Mouse (Mus musculus) forebrain, embryonic 11.5 days (tissue): ENCODE results near the gene Gtf2ird2. TPM values are rescaled to one million over a fixed set of nuclear protein-coding genes. Genes with fewer than 3 reads are reported as not detected.

Experiments
- ATAC-seq: fragments of 200-750 bp; cut with Nextera tagmentation; replicated peaks from 2 replicates; pipeline ENCODE4 v1.8.0; 2017; ENCODE audit warnings: moderate TSS enrichment; ENCODE audit not compliant: low FRiP score
- DNase-seq: peaks from one replicate; pipeline ENCODE4 v3.0.0-alpha.2; 2017; ENCODE audit warnings: low spot score
- H3K27ac ChIP-seq: fragments of 300-500 bp; sonication (generic); 2 replicates; pipeline ENCODE4 v1.5.1; 2014; ENCODE audit warnings: low read depth, low read length
- H3K27me3 ChIP-seq: fragments of 300-500 bp; sonication (generic); 2 replicates; pipeline ENCODE4 v1.6.1; 2014; ENCODE audit warnings: mild to moderate bottlenecking, low read length, mixed read lengths; ENCODE audit not compliant: control insufficient read depth, insufficient read depth
- H3K36me3 ChIP-seq: fragments of 300-500 bp; sonication (generic); 2 replicates; pipeline ENCODE4 v1.6.1; 2014; ENCODE audit warnings: mild to moderate bottlenecking, low read length, moderate library complexity, mixed read lengths; ENCODE audit not compliant: control insufficient read depth, insufficient read depth
- H3K4me1 ChIP-seq: fragments of 300-500 bp; sonication (generic); replicated peaks from 2 replicates; pipeline ENCODE4 v1.6.1; 2014; ENCODE audit warnings: low read length, mixed read lengths; ENCODE audit not compliant: control insufficient read depth, insufficient read depth
- H3K4me2 ChIP-seq: fragments of 300-500 bp; sonication (generic); 2 replicates; pipeline ENCODE4 v1.6.1; 2014; ENCODE audit warnings: low read depth, mild to moderate bottlenecking, low read length, moderate library complexity, mixed read lengths; ENCODE audit not compliant: severe bottlenecking
- H3K4me3 ChIP-seq: fragments of 300-500 bp; sonication (generic); 2 replicates; pipeline ENCODE4 v1.5.1; 2014; ENCODE audit warnings: low read depth, low read length
- H3K9ac ChIP-seq: fragments of 300-500 bp; sonication (generic); 2 replicates; pipeline ENCODE4 v1.6.1; 2014; ENCODE audit warnings: low read length
- H3K9me3 ChIP-seq: fragments of 300-500 bp; sonication (generic); 2 replicates; pipeline ENCODE4 v1.6.1; 2016; ENCODE audit warnings: low read length, mixed read lengths; ENCODE audit not compliant: control insufficient read depth
- WGBS: fragments of 180-500 bp; shearing (Covaris S2); extraction: QIAGEN DNeasy Blood & Tissue Kit; methylation state at CpG from one replicate; pipeline ENCODE4 v1.1.7; 2014; 5-methylcytosine and 5-hydroxymethylcytosine counted together
- polyA plus RNA-seq: library from polyadenylated mRNA; unstranded; fragments of >200 nt; fragmentation: Nextera tagmentation; extraction: Ambion mirVana; gene quantifications from 2 replicates; pipeline ENCODE4 v1.2.1, GENCODE M21; 2014

Gene Gtf2ird2
- polyA plus RNA-seq, 1 experiment from 2014 or later = 9.8 TPM

- peak; percentile 64 for DNase-seq
- no peak overlapping the region for H3K27ac ChIP-seq
- peak overlapping the region; percentile 60 for H3K9ac ChIP-seq
- no peaks in the 10 kb centered on the region for H3K9me3 ChIP-seq
- no peaks in the 10 kb centered on the region; the same call in 1 of the 2 replicates for H3K36me3 ChIP-seq
- no peak for ATAC-seq
- H3K4me2 ChIP-seq = peak overlapping the region; percentile 77
- peaks cover 8% of the 10 kb centered on the region for H3K27me3 ChIP-seq
- WGBS = 2% methylated on average over 36 of the region's 36 CpGs
- H3K4me1 ChIP-seq = peaks cover 8% of the 10 kb centered on the region; the same call in 1 of the 2 replicates
- peak overlapping the region; percentile 30 for H3K4me3 ChIP-seq
These were observed 37.9 kb downstream of the Gtf2ird2 start for GRCm38 (mm10) chr5:134221708-134222150.

DNA sequence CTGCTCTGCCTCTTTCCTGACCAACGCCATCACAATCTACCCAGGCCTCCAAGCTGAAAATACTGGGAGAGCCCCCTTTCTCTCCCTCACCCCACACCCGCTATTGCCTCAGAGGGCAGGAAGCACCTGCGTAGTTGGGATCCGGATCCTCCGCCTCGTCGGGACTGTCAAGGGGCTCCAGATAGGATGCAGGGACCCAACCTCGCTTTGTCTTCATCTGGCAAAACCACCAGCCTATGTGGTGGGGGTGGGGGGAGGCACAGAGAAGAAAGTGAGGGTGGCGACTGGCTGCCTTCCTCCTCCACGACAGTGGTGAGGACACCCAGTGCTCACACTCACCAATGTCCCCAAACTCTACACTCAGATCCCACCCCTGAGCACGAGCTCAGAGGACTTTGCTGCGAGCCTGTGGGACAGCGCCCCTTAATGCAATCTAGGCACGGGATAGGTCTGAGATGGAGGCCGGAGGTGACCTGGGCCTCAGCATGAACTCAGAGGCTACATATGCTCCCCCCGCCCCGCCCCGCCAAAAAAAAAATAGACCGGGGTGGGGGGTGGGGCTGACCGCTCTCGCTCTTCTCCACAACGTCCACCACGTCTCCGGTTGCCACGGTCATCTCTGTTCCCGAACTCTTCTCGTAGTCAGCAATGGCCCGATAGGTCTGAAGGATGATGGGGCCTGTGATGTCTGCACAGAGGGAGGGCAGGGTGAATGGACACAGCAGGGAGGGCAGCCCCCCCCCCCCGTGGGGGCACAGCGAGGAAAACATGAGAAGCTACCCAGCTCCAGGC is 41.5 kb downstream of the Gtf2ird2 start:
- Histone ChIP-seq H3K27me3 (peaks cover 8% of the 10 kb centered on the region), H3K9me3 (no peaks in the 10 kb centered on the region), H3K4me3 (no peak overlapping the region), H3K4me1 (peaks cover 8% of the 10 kb centered on the region; the same call in 1 of the 2 replicates), H3K36me3 (no peaks in the 10 kb centered on the region), H3K4me2 (no peak overlapping the region), H3K27ac (no peak overlapping the region), H3K9ac (no peak overlapping the region)
- WGBS = 83% methylated on average over 30 of the region's 30 CpGs
- ATAC-seq (no peak), DNase-seq (no peak)

DNA sequence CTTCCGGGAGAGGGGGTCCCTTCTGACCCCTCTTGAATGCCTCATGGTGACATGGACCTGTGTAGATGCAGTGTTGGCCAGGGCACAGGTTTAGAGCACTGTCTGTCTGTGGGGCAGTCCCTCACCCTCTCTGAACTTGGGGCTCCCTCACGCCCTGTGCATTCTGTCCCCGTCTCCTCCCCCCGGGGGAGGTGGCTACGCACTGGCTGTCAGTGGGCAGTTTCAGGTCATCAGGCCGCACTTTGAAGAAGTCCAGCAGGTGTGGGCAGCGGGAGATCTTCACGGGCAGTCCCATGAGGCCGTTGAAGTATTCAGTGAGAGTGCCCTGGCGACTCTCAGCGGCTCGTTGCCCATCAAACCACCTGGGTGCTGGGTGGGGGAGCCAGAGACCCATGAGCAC is 43.1 kb downstream of the Gtf2ird2 start:
- Histone ChIP-seq H3K36me3 (no peaks in the 10 kb centered on the region), H3K9ac (no peak overlapping the region), H3K27me3 (peaks cover 6% of the 10 kb centered on the region), H3K4me1 (peaks cover 3% of the 10 kb centered on the region; the same call in 1 of the 2 replicates), H3K9me3 (no peaks in the 10 kb centered on the region), H3K4me2 (no peak overlapping the region), H3K27ac (no peak overlapping the region), H3K4me3 (no peak overlapping the region)
- ATAC-seq = no peak
- 73% methylated on average over 12 of the region's 12 CpGs for WGBS
- DNase-seq = no peak

DNA sequence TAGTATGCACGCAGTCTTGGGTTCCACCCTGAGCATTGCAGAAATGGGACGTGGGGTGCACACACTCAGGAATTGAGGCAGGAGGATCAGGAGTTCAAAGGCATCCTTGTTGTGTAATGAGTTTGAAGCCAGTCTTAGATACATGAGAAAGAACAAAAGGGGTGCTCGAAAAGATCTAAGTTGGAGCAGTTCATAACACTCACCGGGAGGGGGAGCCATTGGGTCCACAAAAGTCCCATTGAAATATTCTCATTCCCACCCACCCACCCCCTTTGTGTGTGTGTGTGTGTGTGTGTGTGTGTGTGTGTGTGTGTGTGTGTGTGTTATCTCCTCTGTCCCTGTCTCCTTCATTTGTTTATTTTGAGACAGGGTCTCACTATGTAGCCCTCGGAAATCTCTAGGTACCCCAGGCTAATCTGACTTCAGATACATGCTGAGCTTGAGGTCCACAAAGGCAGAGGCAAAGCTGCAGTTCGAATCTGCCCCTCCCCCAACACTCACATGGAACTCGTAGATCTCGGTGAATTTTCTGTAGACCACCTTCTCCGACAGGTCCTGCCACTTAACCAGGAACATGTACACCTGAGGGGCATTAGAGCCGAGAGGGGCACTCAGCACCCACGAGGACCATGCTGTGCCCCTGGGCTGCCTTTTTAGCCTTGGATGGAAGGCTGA is 43.9 kb downstream of the Gtf2ird2 start:
- Histone ChIP-seq H3K9ac (no peak overlapping the region), H3K27me3 (no peaks in the 10 kb centered on the region), H3K27ac (no peak overlapping the region), H3K9me3 (no peaks in the 10 kb centered on the region), H3K4me1 (no peaks in the 10 kb centered on the region), H3K36me3 (no peaks in the 10 kb centered on the region), H3K4me3 (no peak overlapping the region), H3K4me2 (no peak overlapping the region)
- 41% methylated on average over 11 of the region's 11 CpGs for WGBS
- DNase-seq (peak; percentile 77), ATAC-seq (no peak)

- ATAC-seq (no peak), DNase-seq (no peak)
- Histone ChIP-seq H3K9me3 (no peaks in the 10 kb centered on the region), H3K27me3 (no peaks in the 10 kb centered on the region), H3K4me3 (no peak overlapping the region), H3K4me2 (no peak overlapping the region), H3K27ac (no peak overlapping the region), H3K36me3 (no peaks in the 10 kb centered on the region), H3K4me1 (no peaks in the 10 kb centered on the region), H3K9ac (no peak overlapping the region)
- 85% methylated on average over 6 of the region's 6 CpGs for WGBS
These were observed 44.4 kb downstream of the Gtf2ird2 start for GRCm38 (mm10) chr5:134228249-134228638.

GRCm38 (mm10) chr5:134229391-134229790 is 45.6 kb downstream of the Gtf2ird2 start, which contains the start of gene Ncf1:
Gene Ncf1, minus strand, starts transcription at chr5:134229625.
- Histone ChIP-seq H3K27ac (no peak within 1 kb of the TSS), H3K4me2 (no peak within 1 kb of the TSS), H3K36me3 (no peaks in the 10 kb centered on the region), H3K27me3 (no peaks in the 10 kb centered on the region), H3K4me1 (no peaks in the 10 kb centered on the region), H3K4me3 (no peak within 1 kb of the TSS), H3K9ac (no peak within 1 kb of the TSS), H3K9me3 (no peaks in the 10 kb centered on the region)
- DNase-seq = no peak
- ATAC-seq = no peak
- WGBS = 86% methylated on average over 7 of the region's 7 CpGs

DNA sequence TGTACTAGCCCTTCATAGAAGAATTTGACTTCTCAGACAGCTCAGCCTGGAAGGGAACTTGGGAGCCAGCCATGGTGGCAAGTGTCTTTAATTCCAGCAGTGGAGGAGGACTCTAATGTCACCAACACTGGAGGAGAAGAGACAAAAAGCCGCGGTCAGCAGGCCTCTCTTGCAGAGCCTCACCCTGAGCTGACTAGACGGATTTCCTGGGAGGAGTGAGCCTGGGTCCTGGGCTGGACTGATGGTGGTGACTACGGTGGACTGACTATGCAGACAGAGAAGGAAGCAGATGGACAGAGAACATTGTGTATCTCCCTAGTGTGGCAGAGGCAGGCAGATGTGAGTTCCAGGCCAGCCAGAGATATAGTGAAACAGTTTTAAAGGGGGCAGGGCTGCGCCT is 47.6 kb downstream of the Gtf2ird2 start:
- DNase-seq (no peak), ATAC-seq (no peak)
- no peak overlapping the region for H3K4me3 ChIP-seq
- no peaks in the 10 kb centered on the region; the same call in 1 of the 2 replicates for H3K36me3 ChIP-seq
- no peak overlapping the region for H3K9ac ChIP-seq
- 0 out of 2 replicates have a peak, but pooled peaks cover 2% of the 10 kb centered on the region for H3K4me1 ChIP-seq
- H3K9me3 ChIP-seq = no peaks in the 10 kb centered on the region
- WGBS = 83% methylated on average over 5 of the region's 5 CpGs
- no peaks in the 10 kb centered on the region for H3K27me3 ChIP-seq
- no peak overlapping the region for H3K4me2 ChIP-seq
- no peak overlapping the region for H3K27ac ChIP-seq

DNA sequence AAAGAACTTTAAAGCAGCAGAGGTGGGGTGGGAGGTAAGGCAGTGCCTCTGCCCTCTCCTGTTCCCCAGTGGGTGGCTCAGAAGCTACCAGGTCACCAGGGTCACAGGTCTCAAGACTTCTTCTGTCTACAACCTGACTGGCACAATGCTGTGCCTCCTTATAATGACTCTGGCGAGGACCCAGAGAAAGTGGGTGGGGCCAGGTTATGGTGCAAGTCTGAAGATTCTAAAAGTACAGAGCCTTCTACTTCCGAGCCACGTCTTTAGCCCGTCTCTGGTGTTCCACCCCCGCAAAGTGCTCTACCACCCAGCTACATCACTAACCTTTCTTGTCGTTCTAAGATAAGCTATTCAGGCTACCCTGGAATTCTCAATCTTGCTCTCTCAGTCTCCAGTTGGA is 48.3 kb downstream of the Gtf2ird2 start:
- Histone ChIP-seq H3K36me3 (peaks cover 7% of the 10 kb centered on the region), H3K4me1 (0 out of 2 replicates have a peak, but pooled peaks cover 2% of the 10 kb centered on the region), H3K4me2 (no peak overlapping the region), H3K27ac (no peak overlapping the region), H3K4me3 (no peak overlapping the region), H3K9ac (no peak overlapping the region), H3K9me3 (no peaks in the 10 kb centered on the region), H3K27me3 (no peaks in the 10 kb centered on the region)
- 79% methylated on average over 6 of the region's 6 CpGs for WGBS
- DNase-seq (no peak), ATAC-seq (0 out of 2 replicates have a peak, but pooled peaks have one; percentile 8)
